Mouse (Mus musculus) cortical plate, adult 2 months (tissue): Measurements from ENCODE around the gene Rasal2. TPM values are rescaled to one million over a fixed set of nuclear protein-coding genes. Genes with fewer than 3 reads are reported as not detected.
A peak's percentile ranks its signal among the peaks of the same experiment; 100 is the strongest.
"Not testable (repeated sequence)": the region's sequence is repeated elsewhere in the genome, so short reads cannot be mapped to it uniquely, and the experiment has no call there.

ENCODE experiments used
- H3K27ac ChIP-seq: fragments of 200-500 bp; 2 replicates; pipeline ENCODE4 v1.5.1; 2012; ENCODE audit warnings: low read length, control low read depth, inconsistent platforms; ENCODE audit not compliant: insufficient read depth
- H3K4me1 ChIP-seq: fragments of 200-500 bp; 2 replicates; pipeline ENCODE4 v1.6.1; 2011; ENCODE audit warnings: low read length; ENCODE audit not compliant: control insufficient read depth, insufficient read depth
- H3K4me3 ChIP-seq: fragments of 200-500 bp; 2 replicates; pipeline ENCODE4 v1.5.1; 2011; ENCODE audit warnings: mild to moderate bottlenecking, low read length, control low read depth; ENCODE audit not compliant: insufficient read depth
- CTCF ChIP-seq: fragments of 200-500 bp; IDR thresholded peaks from 2 replicates; pipeline ENCODE4 v1.5.1; 2011; ENCODE audit warnings: mild to moderate bottlenecking, control low read depth, low read length; ENCODE audit not compliant: insufficient read depth; ENCODE audit errors: extremely low read depth
- POLR2A ChIP-seq: fragments of 200-500 bp; IDR thresholded peaks from 2 replicates; pipeline ENCODE4 v1.6.1; 2011; ENCODE audit warnings: mild to moderate bottlenecking, low read length, control low read depth; ENCODE audit not compliant: insufficient read depth; ENCODE audit errors: extremely low read depth
- polyA plus RNA-seq: library from polyadenylated mRNA; depleted of rRNA; stranded (reverse); fragments of >200 nt; gene quantifications from 2 replicates; pipeline ENCODE4 v1.2.3, GENCODE M21; 2012

The Rasal2 gene
- polyA plus RNA-seq, 1 experiment: 28.4 TPM

- no peak overlapping the region for H3K27ac ChIP-seq
- H3K4me1 ChIP-seq: peaks cover 4% of the 10 kb centered on the region; the same call in 1 of the 2 replicates
- TF ChIP-seq CTCF (no peak), POLR2A (no peak)
- no peak overlapping the region for H3K4me3 ChIP-seq
These were observed 158.6 kb downstream of the Rasal2 start for GRCm38 (mm10) chr1:157253600-157254490.

- no peak for TF ChIP-seq POLR2A
- no peak for TF ChIP-seq CTCF
- H3K4me1 ChIP-seq: peaks cover 2% of the 10 kb centered on the region; the same call in 1 of the 2 replicates
- no peak overlapping the region for H3K27ac ChIP-seq
- H3K4me3 ChIP-seq: no peak overlapping the region
These were observed 164.3 kb downstream of the Rasal2 start for GRCm38 (mm10) chr1:157248112-157248511.

GRCm38 (mm10) chr1:157247341-157247740 is 165.1 kb downstream of the Rasal2 start:
- H3K27ac ChIP-seq: no peak overlapping the region
- peaks cover 2% of the 10 kb centered on the region; the same call in 1 of the 2 replicates for H3K4me1 ChIP-seq
- no peak for TF ChIP-seq POLR2A
- no peak for TF ChIP-seq CTCF
- no peak overlapping the region for H3K4me3 ChIP-seq

GRCm38 (mm10) chr1:157246779-157247178 is 165.6 kb downstream of the Rasal2 start:
- Histone ChIP-seq H3K4me3 (no peak overlapping the region), H3K27ac (no peak overlapping the region), H3K4me1 (peaks cover 2% of the 10 kb centered on the region; the same call in 1 of the 2 replicates)
- no peak for TF ChIP-seq POLR2A
- no peak for TF ChIP-seq CTCF

GRCm38 (mm10) chr1:157244453-157244790 is 168.0 kb downstream of the Rasal2 start:
- Histone ChIP-seq H3K4me1 (peaks cover 2% of the 10 kb centered on the region; the same call in 1 of the 2 replicates), H3K4me3 (peak overlapping the region; percentile 8; the same call in 1 of the 2 replicates), H3K27ac (no peak overlapping the region)
- TF ChIP-seq POLR2A (no peak), CTCF (no peak)

- H3K4me1 ChIP-seq: peaks cover 2% of the 10 kb centered on the region; the same call in 1 of the 2 replicates
- peak overlapping the region; percentile 8 for H3K4me3 ChIP-seq
- TF ChIP-seq POLR2A: no peak
- TF ChIP-seq CTCF: no peak
- no peak overlapping the region for H3K27ac ChIP-seq
These were observed 168.6 kb downstream of the Rasal2 start for GRCm38 (mm10) chr1:157243576-157244452.

GRCm38 (mm10) chr1:157239687-157240086 is 172.7 kb downstream of the Rasal2 start:
- no peak for TF ChIP-seq POLR2A
- no peak for TF ChIP-seq CTCF
- Histone ChIP-seq H3K27ac (no peak overlapping the region), H3K4me3 (no peak overlapping the region), H3K4me1 (peaks cover 2% of the 10 kb centered on the region; the same call in 1 of the 2 replicates)

- not testable (repeated sequence) for H3K4me1 ChIP-seq, H3K27ac ChIP-seq, H3K4me3 ChIP-seq
These were observed 175.6 kb downstream of the Rasal2 start for GRCm38 (mm10) chr1:157236650-157237344.

GRCm38 (mm10) chr1:157233451-157233850 is 178.9 kb downstream of the Rasal2 start:
- H3K4me1 ChIP-seq: peaks cover 2% of the 10 kb centered on the region; the same call in 1 of the 2 replicates
- TF ChIP-seq POLR2A: no peak
- no peak for TF ChIP-seq CTCF
- no peak overlapping the region for H3K4me3 ChIP-seq
- H3K27ac ChIP-seq: no peak overlapping the region
